Mouse (Mus musculus) cerebellum, adult 2 months (tissue): ENCODE measurements at regions not wholly inside any gene's neighbourhood (a gene's known extent, or its start where the extent isn't known, plus 50 kb on each side); places are given as distances from the start of the nearest gene placed in this dataset.

ENCODE experiments used
- DNase-seq, 2 experiments: peaks; one replicate each; pipeline ENCODE4 v3.0.0; 2021
- H3K27ac ChIP-seq: fragments of 200-500 bp; 2 replicates; pipeline ENCODE4 v1.5.1; 2012; ENCODE audit warnings: low read length, control low read depth, inconsistent platforms; ENCODE audit not compliant: insufficient read depth
- H3K27me3 ChIP-seq: fragments of 200-500 bp; 2 replicates; pipeline ENCODE4 v1.6.1; 2012; ENCODE audit warnings: inconsistent platforms, mild to moderate bottlenecking, low read length, moderate library complexity; ENCODE audit not compliant: control insufficient read depth, insufficient read depth
- H3K4me1 ChIP-seq: fragments of 200-500 bp; 2 replicates; pipeline ENCODE4 v1.6.1; 2011; ENCODE audit warnings: low read length; ENCODE audit not compliant: control insufficient read depth, insufficient read depth
- H3K4me3 ChIP-seq: fragments of 200-500 bp; replicated peaks from 2 replicates; pipeline ENCODE3; 2011; ENCODE audit warnings: mild to moderate bottlenecking, low read depth, low read length, control low read depth; ENCODE audit not compliant: insufficient read depth
- CTCF ChIP-seq: fragments of 200-500 bp; IDR thresholded peaks from 2 replicates; pipeline ENCODE4 v1.5.1; 2011; ENCODE audit warnings: low read depth, mild to moderate bottlenecking, control low read depth, low read length, moderate library complexity, borderline replicate concordance; ENCODE audit not compliant: insufficient read depth
- POLR2A ChIP-seq: fragments of 200-500 bp; IDR thresholded peaks from 2 replicates; pipeline ENCODE4 v1.6.1; 2011; ENCODE audit warnings: low read length, control low read depth, borderline replicate concordance; ENCODE audit not compliant: insufficient read depth
- WGBS: fragments of 180-500 bp; shearing (Covaris S2); methylation state at CpG from one replicate; pipeline ENCODE4 v1.1.7; 2018; 5-methylcytosine and 5-hydroxymethylcytosine counted together

- no peaks in the 10 kb centered on the region for H3K27me3 ChIP-seq
Observed at GRCm38 (mm10) chr6:31942696-31943095, 107.3 kb upstream of the 1700012A03Rik start.

GRCm38 (mm10) chr6:31938216-31938814, 111.7 kb upstream of the 1700012A03Rik start:
- H3K27me3 ChIP-seq, result no peaks in the 10 kb centered on the region
- H3K4me3 ChIP-seq, result peak overlapping the region; percentile 61
- no peak overlapping the region for H3K27ac ChIP-seq
- WGBS, result 5% methylated on average over 20 of the region's 20 CpGs
- DNase-seq, result peak; percentile 73 to 86
- TF ChIP-seq CTCF (peak; percentile 83), POLR2A (no peak)
- H3K4me1 ChIP-seq, result no peaks in the 10 kb centered on the region

More at GRCm38 (mm10) chr6:31942696-31943095, 107.3 kb upstream of the 1700012A03Rik start:
- no peak for TF ChIP-seq POLR2A
- TF ChIP-seq CTCF, result no peak
- Histone ChIP-seq H3K4me1 (no peaks in the 10 kb centered on the region), H3K27ac (no peak overlapping the region), H3K4me3 (no peak overlapping the region)
- WGBS, result 74% methylated on average over 4 of the region's 4 CpGs
- DNase-seq, result no peak

GRCm38 (mm10) chr6:31937146-31937545, 112.9 kb upstream of the 1700012A03Rik start:
- peak in 1 of 2 experiments; percentile 10 for DNase-seq
- H3K4me3 ChIP-seq, result no peak overlapping the region
- H3K27me3 ChIP-seq, result no peaks in the 10 kb centered on the region
- H3K27ac ChIP-seq, result no peak overlapping the region
- WGBS, result 89% methylated on average over 12 of the region's 12 CpGs
- H3K4me1 ChIP-seq, result no peaks in the 10 kb centered on the region
- no peak for TF ChIP-seq CTCF
- no peak for TF ChIP-seq POLR2A

- no peaks in the 10 kb centered on the region for H3K4me1 ChIP-seq
- H3K27ac ChIP-seq, result no peak overlapping the region
- TF ChIP-seq CTCF (no peak), POLR2A (no peak)
Observed at GRCm38 (mm10) chr6:31934826-31935225, 115.2 kb upstream of the 1700012A03Rik start.

GRCm38 (mm10) chr6:31933956-31934355, 116.1 kb upstream of the 1700012A03Rik start:
- 80% methylated on average over 8 of the region's 8 CpGs for WGBS
- TF ChIP-seq CTCF, result no peak
- TF ChIP-seq POLR2A, result no peak
- Histone ChIP-seq H3K27ac (no peak overlapping the region), H3K4me3 (no peak overlapping the region), H3K4me1 (no peaks in the 10 kb centered on the region), H3K27me3 (no peaks in the 10 kb centered on the region)
- DNase-seq, result peak in 1 of 2 experiments; percentile 7

More at GRCm38 (mm10) chr6:31934826-31935225, 115.2 kb upstream of the 1700012A03Rik start:
- Histone ChIP-seq H3K27me3 (no peaks in the 10 kb centered on the region), H3K4me3 (no peak overlapping the region)
- DNase-seq, result peak; percentile 62 to 72
- 35% methylated on average over 10 of the region's 10 CpGs for WGBS

DNA sequence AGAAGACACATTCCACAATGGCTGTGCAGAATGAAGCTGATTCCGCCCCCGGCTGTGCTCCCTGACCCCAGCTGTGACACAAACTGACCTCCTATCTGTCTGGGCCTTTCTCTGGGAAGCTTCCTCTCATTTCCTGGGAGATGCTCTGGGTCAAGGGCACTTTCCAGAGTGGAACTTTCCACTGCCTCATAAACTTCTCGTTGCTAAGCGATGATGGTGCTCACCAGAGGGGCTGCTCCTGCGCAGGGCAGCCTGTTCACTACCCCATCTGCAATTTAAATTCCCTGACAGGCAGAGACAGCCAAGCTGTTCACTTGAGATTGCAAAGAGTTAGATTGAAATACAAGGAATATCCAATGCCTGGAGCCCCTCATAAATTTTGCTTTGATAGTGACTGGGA, 116.7 kb upstream of the 1700012A03Rik start:
- no peaks in the 10 kb centered on the region for H3K27me3 ChIP-seq
- TF ChIP-seq CTCF, result no peak
- TF ChIP-seq POLR2A, result no peak
- peak in 1 of 2 experiments; percentile 7 for DNase-seq
- WGBS, result 65% methylated on average over 5 of the region's 5 CpGs
- H3K27ac ChIP-seq, result no peak overlapping the region
- H3K4me3 ChIP-seq, result no peak overlapping the region
- no peaks in the 10 kb centered on the region for H3K4me1 ChIP-seq

DNA sequence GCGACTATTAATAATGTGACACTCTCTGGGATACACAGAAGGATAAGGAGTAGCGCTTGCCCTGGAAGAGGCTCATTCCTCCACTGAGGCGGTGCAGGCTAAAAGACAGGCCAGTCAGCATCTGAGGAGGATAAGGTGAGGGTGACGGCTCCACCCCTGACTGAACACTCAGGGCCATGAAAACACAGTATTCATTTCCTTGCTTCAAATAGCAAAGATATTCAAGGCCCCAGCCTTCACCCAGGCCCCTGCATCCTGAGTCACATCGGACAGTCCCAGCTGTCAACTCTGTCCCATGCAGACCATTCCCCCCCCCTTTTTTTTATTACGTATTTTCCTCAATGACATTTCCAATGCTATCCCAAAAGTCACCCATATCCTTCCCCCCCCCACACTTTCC, 118.9 kb upstream of the 1700012A03Rik start:
- H3K4me1 ChIP-seq, result no peaks in the 10 kb centered on the region
- WGBS, result 95% methylated on average over 6 of the region's 6 CpGs
- no peak overlapping the region for H3K27ac ChIP-seq
- no peak for TF ChIP-seq POLR2A
- TF ChIP-seq CTCF, result no peak
- no peaks in the 10 kb centered on the region for H3K27me3 ChIP-seq
- peak in 1 of 2 experiments; percentile 1 for DNase-seq
- H3K4me3 ChIP-seq, result no peak overlapping the region

DNA sequence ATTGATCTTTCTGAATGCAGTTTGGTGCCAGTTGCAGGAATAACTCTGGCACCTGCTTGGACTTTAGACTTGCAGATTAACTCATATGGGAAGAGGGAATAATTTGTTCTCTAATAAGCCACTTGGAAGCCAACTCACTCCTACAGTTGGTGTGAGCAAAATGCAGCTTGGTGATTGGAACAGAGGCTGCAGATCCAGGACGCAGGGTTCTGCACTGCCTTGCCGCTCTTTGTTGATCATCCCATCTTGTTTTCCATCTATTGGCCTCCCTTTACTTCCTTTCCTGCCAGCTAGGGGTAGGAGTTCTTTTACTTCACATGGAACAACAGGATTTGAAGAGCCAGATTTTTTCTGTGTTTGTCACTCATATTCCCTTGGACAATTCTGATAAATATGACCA, 120.9 kb upstream of the 1700012A03Rik start:
- H3K27me3 ChIP-seq, result no peaks in the 10 kb centered on the region
- no peak overlapping the region for H3K27ac ChIP-seq
- DNase-seq, result peak in 1 of 2 experiments; percentile 2
- WGBS, result 91% methylated on average over 2 of the region's 2 CpGs
- H3K4me1 ChIP-seq, result no peaks in the 10 kb centered on the region
- H3K4me3 ChIP-seq, result no peak overlapping the region
- TF ChIP-seq CTCF, result no peak
- no peak for TF ChIP-seq POLR2A
